Mouse (Mus musculus): Measurements from ENCODE around the gene Dsel. TPM values are rescaled to one million over a fixed set of nuclear protein-coding genes. Genes with fewer than 3 reads are reported as not detected.

Gene Dsel
- polyA plus RNA-seq, 1 experiment from 2014 or later, result 10.8 TPM

GRCm38 (mm10) chr1:111833583-111834225 is 31.0 kb downstream of the Dsel start:
- Histone ChIP-seq H3K27ac (ENCODE audit: low read length) (no peak overlapping the region), H3K9me3 (replicated peaks; ENCODE audit: control insufficient read depth, low read length) (no peaks in the 10 kb centered on the region), H3K4me2 (ENCODE audit: low read depth, low read length) (no peak overlapping the region), H3K4me1 (ENCODE audit: control insufficient read depth, insufficient read depth, low read length) (no peaks in the 10 kb centered on the region), H3K4me3 (replicated peaks; ENCODE audit: low read length) (no peak overlapping the region), H3K27me3 (ENCODE audit: control insufficient read depth, insufficient read depth, low read length) (no peaks in the 10 kb centered on the region), H3K9ac (ENCODE audit: low read length) (no peak overlapping the region), H3K36me3 (ENCODE audit: control insufficient read depth, insufficient read depth, low read length) (no peaks in the 10 kb centered on the region)
- ATAC-seq (ENCODE audit: insufficient read depth, low FRiP score), result no peak
- 71% methylated on average over 2 of the region's 2 CpGs for WGBS
